Mouse (Mus musculus) ES-E14 (cell line): ENCODE measurements around the gene 2610028H24Rik. TPM values are rescaled to one million over a fixed set of nuclear protein-coding genes. Genes with fewer than 3 reads are reported as not detected.

Source experiments
- DNase-seq: peaks from one replicate; pipeline ENCODE4 v3.0.0-alpha.2; 2013; ENCODE audit warnings: low read depth, low spot score
- H3K27ac ChIP-seq: 2 replicates; pipeline ENCODE4 v1.5.1; 2012; ENCODE audit warnings: low read depth, mild to moderate bottlenecking, low read length, moderate library complexity, mixed read lengths; ENCODE audit not compliant: poor library complexity, insufficient read depth, severe bottlenecking
- H3K36me3 ChIP-seq: 2 replicates; pipeline ENCODE4 v1.6.1; 2012; ENCODE audit warnings: mild to moderate bottlenecking, low read length, moderate library complexity, mixed read lengths; ENCODE audit not compliant: control insufficient read depth, poor library complexity, insufficient read depth, severe bottlenecking
- H3K4me1 ChIP-seq, 2 experiments: fragments of 150-350 bp in 1 of 2; sonication (generic) in 1 of 2; 2 replicates each; pipeline ENCODE4 v1.6.1; 2012; ENCODE audit warnings: low read length in 2 of 2, mild to moderate bottlenecking in 1 of 2, mixed read lengths in 1 of 2; ENCODE audit not compliant: control insufficient read depth in 2 of 2, insufficient read depth in 2 of 2, poor library complexity in 1 of 2
- H3K4me3 ChIP-seq, 2 experiments: fragments of 150-350 bp in 1 of 2; sonication (generic) in 1 of 2; 2 replicates each; pipeline ENCODE4 v1.5.1; 2012; ENCODE audit warnings: low read length in 2 of 2, low read depth in 1 of 2, mild to moderate bottlenecking in 1 of 2, mixed read lengths in 1 of 2; ENCODE audit not compliant: insufficient read depth in 1 of 2, poor library complexity in 1 of 2, severe bottlenecking in 1 of 2
- H3K9ac ChIP-seq: 2 replicates; pipeline ENCODE4 v1.6.1; 2012; ENCODE audit warnings: low read depth, mild to moderate bottlenecking, low read length, mixed read lengths; ENCODE audit not compliant: poor library complexity, insufficient read depth, severe bottlenecking
- H3K9me3 ChIP-seq: fragments of 150-350 bp; sonication (generic); 2 replicates; pipeline ENCODE4 v1.6.1; 2012; ENCODE audit warnings: low read depth, mild to moderate bottlenecking, low read length; ENCODE audit not compliant: control insufficient read depth, insufficient read depth
- CHD2 ChIP-seq: IDR thresholded peaks from 2 replicates; pipeline ENCODE4 v1.6.1; 2014; ENCODE audit warnings: mild to moderate bottlenecking, low read depth, low read length, inconsistent platforms
- HCFC1 ChIP-seq: IDR thresholded peaks from 2 replicates; pipeline ENCODE4 v1.6.1; 2012; ENCODE audit warnings: low read length, inconsistent platforms, borderline replicate concordance; ENCODE audit not compliant: insufficient read depth
- MAFK ChIP-seq: IDR thresholded peaks from 2 replicates; pipeline ENCODE4 v1.6.1; 2014; ENCODE audit warnings: mild to moderate bottlenecking, low read depth, low read length, inconsistent platforms; ENCODE audit not compliant: insufficient read depth
- ZC3H11A ChIP-seq: IDR thresholded peaks from 2 replicates; pipeline ENCODE4 v1.6.1; 2012; ENCODE audit warnings: low read depth, mild to moderate bottlenecking, inconsistent platforms, low read length, borderline replicate concordance
- ZNF384 ChIP-seq: IDR thresholded peaks from 2 replicates; pipeline ENCODE4 v1.6.1; 2012; ENCODE audit warnings: low read depth, low read length, inconsistent platforms
- in situ Hi-C, 2 experiments: fragments of 600-800 bp; cut with MboI; formaldehyde crosslinking; loops; one replicate each; pipeline ENCODE4 v1.15.1; 2025; ENCODE audit warnings: low sequenced_read_pairs in 2 of 2, inconsistent platforms in 1 of 2; ENCODE audit not compliant: unreplicated experiment in 2 of 2
- total RNA-seq: library from RNA; depleted of rRNA; stranded (reverse); fragments of 300-350 nt; gene quantifications from 2 replicates; pipeline ENCODE4 v1.2.3, GENCODE M21; 2012; rRNA removed

The 2610028H24Rik gene
- total RNA-seq, 1 experiment, result 0.36 TPM

DNA sequence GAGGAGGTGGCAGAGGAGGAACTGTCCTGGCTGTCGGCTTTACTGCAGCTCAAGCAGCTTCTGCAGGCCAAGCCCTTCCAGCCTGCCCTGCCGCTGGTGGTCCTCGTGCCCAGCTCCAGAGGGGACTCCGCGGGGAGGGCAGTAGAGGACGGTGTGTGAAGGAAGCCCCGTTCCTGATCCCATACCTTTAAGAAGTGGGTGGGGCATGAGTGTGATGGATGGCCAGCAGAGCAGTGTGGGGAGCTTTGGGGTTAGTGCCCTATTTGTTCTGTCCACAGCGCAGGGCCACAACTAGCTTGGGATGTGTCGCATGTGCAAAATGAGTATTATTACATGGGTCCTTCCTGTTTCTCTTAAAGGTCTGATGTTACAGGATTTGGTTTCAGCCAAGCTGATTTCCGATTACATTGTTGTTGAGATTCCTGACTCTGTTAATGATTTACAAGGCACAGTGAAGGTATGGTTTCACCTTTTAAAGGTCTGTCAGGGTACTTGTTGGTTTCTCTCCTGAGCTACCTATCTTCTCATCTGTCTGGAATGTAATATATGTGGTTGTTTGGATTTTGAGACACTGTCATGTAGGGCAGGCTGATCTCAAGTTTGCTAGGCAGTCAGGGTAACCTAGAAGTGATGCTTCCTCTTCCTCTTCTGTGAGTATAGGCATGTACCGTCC is 55.5 kb downstream of the 2610028H24Rik start:
- Histone ChIP-seq H3K4me3 (no peak overlapping the region), H3K9ac (no peak overlapping the region), H3K9me3 (no peaks in the 10 kb centered on the region), H3K27ac (no peak overlapping the region), H3K4me1 (no peaks in the 10 kb centered on the region), H3K36me3 (peaks cover 62% of the 10 kb centered on the region)
- no peak for DNase-seq
- in situ Hi-C loops, result no loop called here
- no peak for TF ChIP-seq MAFK
- TF ChIP-seq ZC3H11A, result no peak
- TF ChIP-seq CHD2, result no peak
- TF ChIP-seq HCFC1, result no peak
- no peak for TF ChIP-seq ZNF384

DNA sequence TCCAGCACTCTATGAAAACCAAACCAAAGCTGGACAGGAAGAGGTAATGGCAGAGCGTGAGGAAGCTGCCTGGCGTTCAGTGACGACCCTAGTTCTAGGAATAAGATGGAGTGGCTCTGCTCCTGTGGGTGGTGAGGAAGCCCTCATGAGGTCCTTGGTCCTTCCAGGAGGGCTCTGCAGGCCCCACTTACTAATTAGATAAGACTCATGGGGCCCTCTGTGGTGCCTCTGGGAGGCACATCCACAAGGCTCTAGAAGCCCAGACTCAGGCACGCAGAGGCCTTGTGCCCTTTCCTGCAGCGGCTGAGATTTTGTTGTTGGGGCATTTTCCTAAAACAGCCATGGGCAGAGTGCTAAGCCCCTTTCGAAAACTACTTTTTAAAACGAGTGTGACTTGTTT is 57.0 kb downstream of the 2610028H24Rik start:
- H3K36me3 ChIP-seq, result peaks cover 55% of the 10 kb centered on the region

More for the DNA sequence above, 57.0 kb downstream of the 2610028H24Rik start:
- H3K27ac ChIP-seq, result no peak overlapping the region
- H3K9ac ChIP-seq, result no peak overlapping the region
- TF ChIP-seq ZC3H11A, result no peak
- TF ChIP-seq ZNF384, result 0 out of 2 replicates have a peak, but pooled peaks have one; percentile 36
- no peak for DNase-seq
- H3K4me3 ChIP-seq, result no peak overlapping the region
- H3K9me3 ChIP-seq, result no peaks in the 10 kb centered on the region
- no peaks in the 10 kb centered on the region for H3K4me1 ChIP-seq
- in situ Hi-C loops, result no loop called here

Other genes with a start within 250 kb of the 2610028H24Rik start
- 15.1 and 21.5 TPM in 2 replicates for gene Prmt2, start 211.2 kb upstream of the 2610028H24Rik start, total RNA-seq
- gene S100b, start 195.2 kb upstream of the 2610028H24Rik start, total RNA-seq, result not detected in 2 replicates
- 9.0 and 9.6 TPM in 2 replicates for gene Dip2a, start 103.8 kb upstream of the 2610028H24Rik start, total RNA-seq
- gene AC141477.1, start 8.6 kb upstream of the 2610028H24Rik start, total RNA-seq, result not detected in 2 replicates
- gene Pcnt, start 6.3 kb upstream of the 2610028H24Rik start, total RNA-seq, result 107 and 142 TPM in 2 replicates
- gene Mcm3ap, start 19.8 kb downstream of the 2610028H24Rik start, total RNA-seq, result 94.6 and 110 TPM in 2 replicates
- gene Ybey, start 20.0 kb downstream of the 2610028H24Rik start, total RNA-seq, result 3.6 and 4.6 TPM in 2 replicates
- 35.6 and 47.2 TPM in 2 replicates for gene Lss, start 82.5 kb downstream of the 2610028H24Rik start, total RNA-seq
- not detected in 2 replicates for gene Spatc1l, start 113.2 kb downstream of the 2610028H24Rik start, total RNA-seq
- gene Ftcd, start 126.6 kb downstream of the 2610028H24Rik start, total RNA-seq, result 0.16 TPM in 1 of 2 replicates, not detected in the other
- gene Col6a2, start 174.5 kb downstream of the 2610028H24Rik start, total RNA-seq, result 1.2 and 1.3 TPM in 2 replicates